Mouse (Mus musculus): ENCODE measurements around the gene Gm11111.

- TF ChIP-seq CTCF (IDR thresholded peaks at IDR 0.05; ENCODE audit: low read depth), result no peak
- no peak for TF ChIP-seq EP300 (IDR thresholded peaks at IDR 0.05; ENCODE audit: low read depth)
These were observed 16.6 kb downstream of the Gm11111 start for GRCm38 (mm10) chr5:98569029-98569513.
